Mouse (Mus musculus) lung, postnatal 10 days (tissue): Measurements from ENCODE around the gene Col24a1.

ENCODE experiments used
- DNase-seq: peaks from one replicate; pipeline ENCODE4 v3.0.0; 2021

The Col24a1 gene

GRCm38 (mm10) chr3:145292337-145293134, at the start of gene Col24a1:
TSS of gene Col24a1 (plus strand) at chr3:145292472.
- peak; percentile 35 for DNase-seq

GRCm38 (mm10) chr3:145248040-145248439, 44.2 kb upstream of the Col24a1 start:
- DNase-seq: no peak

GRCm38 (mm10) chr3:145253066-145253465, 39.2 kb upstream of the Col24a1 start:
- no peak for DNase-seq

GRCm38 (mm10) chr3:145254764-145255396, 37.4 kb upstream of the Col24a1 start:
- DNase-seq: no peak

- DNase-seq: no peak
Measured at GRCm38 (mm10) chr3:145256647-145257046, 35.6 kb upstream of the Col24a1 start.

GRCm38 (mm10) chr3:145259678-145260077, 32.6 kb upstream of the Col24a1 start:
- no peak for DNase-seq

- DNase-seq: peak; percentile 10
Measured at GRCm38 (mm10) chr3:145263131-145263530, 29.1 kb upstream of the Col24a1 start.

GRCm38 (mm10) chr3:145268066-145268465, 24.2 kb upstream of the Col24a1 start:
- no peak for DNase-seq

GRCm38 (mm10) chr3:145274191-145274590, 18.1 kb upstream of the Col24a1 start:
- no peak for DNase-seq

GRCm38 (mm10) chr3:145293207-145293606, 935 bp downstream of the Col24a1 start:
- DNase-seq: peak; percentile 78

GRCm38 (mm10) chr3:145293623-145294307, 1.5 kb downstream of the Col24a1 start:
- DNase-seq: no peak

GRCm38 (mm10) chr3:145299980-145300591, 7.8 kb downstream of the Col24a1 start:
- no peak for DNase-seq

GRCm38 (mm10) chr3:145305311-145305710, 13.0 kb downstream of the Col24a1 start:
- no peak for DNase-seq

- DNase-seq: no peak
Measured at GRCm38 (mm10) chr3:145307209-145307608, 14.9 kb downstream of the Col24a1 start.

- DNase-seq: no peak
Measured at GRCm38 (mm10) chr3:145320587-145321274, 28.5 kb downstream of the Col24a1 start.

- no peak for DNase-seq
Measured at GRCm38 (mm10) chr3:145325402-145325801, 33.1 kb downstream of the Col24a1 start.

- DNase-seq: no peak
Measured at GRCm38 (mm10) chr3:145331642-145332041, 39.4 kb downstream of the Col24a1 start.

- DNase-seq: no peak
Measured at GRCm38 (mm10) chr3:145334046-145334445, 41.8 kb downstream of the Col24a1 start.

GRCm38 (mm10) chr3:145337161-145337560, 44.9 kb downstream of the Col24a1 start:
- peak; percentile 71 for DNase-seq

GRCm38 (mm10) chr3:145339851-145340499, 47.7 kb downstream of the Col24a1 start:
- DNase-seq: no peak

- no peak for DNase-seq
Measured at GRCm38 (mm10) chr3:145348690-145349089, 56.4 kb downstream of the Col24a1 start.

- DNase-seq: no peak
Measured at GRCm38 (mm10) chr3:145353951-145354350, 61.7 kb downstream of the Col24a1 start.
